Mouse (Mus musculus) forebrain, embryonic 14.5 days (tissue): ENCODE measurements around the gene Tln1. TPM values are rescaled to one million over a fixed set of nuclear protein-coding genes. Genes with fewer than 3 reads are reported as not detected.

ENCODE experiments used
- ATAC-seq: fragments of 200-750 bp; cut with Nextera tagmentation; 2 replicates; pipeline ENCODE4 v1.8.0; 2017; ENCODE audit warnings: mild to moderate bottlenecking, moderate library complexity
- DNase-seq: peaks from one replicate; pipeline ENCODE4 v3.0.0-alpha.2; 2015; ENCODE audit warnings: low spot score
- H3K27ac ChIP-seq: fragments of 300-500 bp; sonication (generic); 2 replicates; pipeline ENCODE4 v1.5.1; 2014; ENCODE audit warnings: low read depth, mild to moderate bottlenecking, control low read depth, low read length, moderate library complexity
- H3K27me3 ChIP-seq: fragments of 300-500 bp; sonication (generic); replicated peaks from 2 replicates; pipeline ENCODE4 v1.6.1; 2014; ENCODE audit warnings: low read length, control low read depth, mixed read lengths; ENCODE audit not compliant: control insufficient read depth, insufficient read depth
- H3K36me3 ChIP-seq: fragments of 300-500 bp; sonication (generic); 2 replicates; pipeline ENCODE4 v1.6.1; 2014; ENCODE audit warnings: low read length, control low read depth; ENCODE audit not compliant: control insufficient read depth, insufficient read depth
- H3K4me1 ChIP-seq: fragments of 300-500 bp; sonication (generic); 2 replicates; pipeline ENCODE4 v1.6.1; 2014; ENCODE audit warnings: antibody characterized with exemption, low read length, control low read depth; ENCODE audit not compliant: control insufficient read depth, insufficient read depth
- H3K4me2 ChIP-seq: fragments of 300-500 bp; sonication (generic); 2 replicates; pipeline ENCODE4 v1.6.1; 2014; ENCODE audit warnings: mild to moderate bottlenecking, control low read depth, low read length
- H3K4me3 ChIP-seq: fragments of 300-500 bp; sonication (generic); 2 replicates; pipeline ENCODE4 v1.5.1; 2014; ENCODE audit warnings: low read depth, low read length, control low read depth
- H3K9ac ChIP-seq: fragments of 300-500 bp; sonication (generic); 2 replicates; pipeline ENCODE4 v1.6.1; 2014; ENCODE audit warnings: mild to moderate bottlenecking, low read length, control low read depth, moderate library complexity
- H3K9me3 ChIP-seq: fragments of 300-500 bp; sonication (generic); replicated peaks from 2 replicates; pipeline ENCODE4 v1.6.1; 2016; ENCODE audit warnings: low read length, control low read depth, mixed read lengths; ENCODE audit not compliant: control insufficient read depth
- WGBS: fragments of 180-500 bp; shearing (Covaris S2); extraction: QIAGEN DNeasy Blood & Tissue Kit; methylation state at CpG from one replicate; pipeline ENCODE4 v1.1.7; 2014; 5-methylcytosine and 5-hydroxymethylcytosine counted together
- polyA plus RNA-seq: library from polyadenylated mRNA; unstranded; fragments of >200 nt; fragmentation: Nextera tagmentation; extraction: Ambion mirVana; gene quantifications from 2 replicates; pipeline ENCODE4 v1.2.1, GENCODE M21; 2014

Gene Tln1
- polyA plus RNA-seq, 1 experiment from 2014 or later: 50.4 TPM

GRCm38 (mm10) chr4:43580721-43581120, 18.2 kb upstream of the Tln1 start:
- H3K36me3 ChIP-seq: peaks cover 48% of the 10 kb centered on the region
- 98% methylated on average over 5 of the region's 5 CpGs for WGBS

GRCm38 (mm10) chr4:43579731-43580130, 17.2 kb upstream of the Tln1 start:
- Histone ChIP-seq H3K9ac (peak overlapping the region; percentile 87), H3K27ac (no peak overlapping the region), H3K4me2 (peak overlapping the region; percentile 98), H3K9me3 (no peaks in the 10 kb centered on the region), H3K4me3 (peak overlapping the region; percentile 89), H3K36me3 (peaks cover 45% of the 10 kb centered on the region), H3K27me3 (no peaks in the 10 kb centered on the region), H3K4me1 (peaks cover 37% of the 10 kb centered on the region)
- WGBS: 84% methylated on average over 6 of the region's 6 CpGs
- no peak for DNase-seq
- no peak for ATAC-seq

More at GRCm38 (mm10) chr4:43580721-43581120, 18.2 kb upstream of the Tln1 start:
- H3K4me3 ChIP-seq: no peak overlapping the region
- no peak overlapping the region for H3K4me2 ChIP-seq
- no peaks in the 10 kb centered on the region for H3K9me3 ChIP-seq
- H3K27me3 ChIP-seq: no peaks in the 10 kb centered on the region
- no peak for DNase-seq
- H3K4me1 ChIP-seq: peaks cover 29% of the 10 kb centered on the region
- H3K27ac ChIP-seq: no peak overlapping the region
- no peak overlapping the region for H3K9ac ChIP-seq
- ATAC-seq: no peak

GRCm38 (mm10) chr4:43579256-43579655, 16.8 kb upstream of the Tln1 start:
- 6% methylated on average over 10 of the region's 10 CpGs for WGBS
- DNase-seq: no peak

GRCm38 (mm10) chr4:43578376-43579204, 16.1 kb upstream of the Tln1 start, which contains the start of the genes Rgp1 and Gba2:
TSS of gene Rgp1 (plus strand) at chr4:43578715.
TSS of gene Gba2 (minus strand) at chr4:43578873.
- H3K36me3 ChIP-seq: peaks cover 40% of the 10 kb centered on the region
- H3K9me3 ChIP-seq: no peaks in the 10 kb centered on the region
- peak within 1 kb of the TSS; percentile 89 for H3K4me3 ChIP-seq
- ATAC-seq: peak; percentile 89
- peak within 1 kb of the TSS; percentile 62 for H3K27ac ChIP-seq
- peak; percentile 89 for DNase-seq
- under 1% methylated on average over 73 of the region's 76 CpGs for WGBS
- peak within 1 kb of the TSS; percentile 87 for H3K9ac ChIP-seq
- no peaks in the 10 kb centered on the region for H3K27me3 ChIP-seq
- peak within 1 kb of the TSS; percentile 98 for H3K4me2 ChIP-seq
- H3K4me1 ChIP-seq: peaks cover 37% of the 10 kb centered on the region

More at GRCm38 (mm10) chr4:43579256-43579655, 16.8 kb upstream of the Tln1 start:
- peak overlapping the region; percentile 98 for H3K4me2 ChIP-seq
- no peak for ATAC-seq
- H3K9ac ChIP-seq: peak overlapping the region; percentile 87
- H3K27ac ChIP-seq: peak overlapping the region; percentile 62
- H3K4me3 ChIP-seq: peak overlapping the region; percentile 89
- no peaks in the 10 kb centered on the region for H3K9me3 ChIP-seq
- no peaks in the 10 kb centered on the region for H3K27me3 ChIP-seq
- peaks cover 37% of the 10 kb centered on the region for H3K4me1 ChIP-seq
- H3K36me3 ChIP-seq: peaks cover 40% of the 10 kb centered on the region

GRCm38 (mm10) chr4:43577237-43577881, 14.9 kb upstream of the Tln1 start:
- Histone ChIP-seq H3K27ac (no peak overlapping the region), H3K4me2 (peak overlapping the region; percentile 98), H3K9ac (peak overlapping the region; percentile 87), H3K27me3 (no peaks in the 10 kb centered on the region), H3K4me1 (peaks cover 37% of the 10 kb centered on the region), H3K36me3 (peaks cover 40% of the 10 kb centered on the region), H3K9me3 (no peaks in the 10 kb centered on the region), H3K4me3 (peak overlapping the region; percentile 89)
- ATAC-seq (no peak), DNase-seq (no peak)
- 57% methylated on average over 8 of the region's 8 CpGs for WGBS

GRCm38 (mm10) chr4:43575356-43575755, 12.9 kb upstream of the Tln1 start:
- H3K9ac ChIP-seq: peak overlapping the region; percentile 26; the same call in 1 of the 2 replicates

GRCm38 (mm10) chr4:43573561-43573960, 11.1 kb upstream of the Tln1 start:
- no peaks in the 10 kb centered on the region for H3K27me3 ChIP-seq
- ATAC-seq: no peak
- no peak overlapping the region for H3K27ac ChIP-seq
- H3K9me3 ChIP-seq: no peaks in the 10 kb centered on the region
- peaks cover 32% of the 10 kb centered on the region for H3K4me1 ChIP-seq
- H3K4me3 ChIP-seq: no peak overlapping the region
- H3K36me3 ChIP-seq: peaks cover 57% of the 10 kb centered on the region
- DNase-seq: no peak
- no peak overlapping the region for H3K4me2 ChIP-seq
- WGBS: 92% methylated on average over 4 of the region's 4 CpGs
- no peak overlapping the region for H3K9ac ChIP-seq

More at GRCm38 (mm10) chr4:43575356-43575755, 12.9 kb upstream of the Tln1 start:
- Histone ChIP-seq H3K4me1 (peaks cover 37% of the 10 kb centered on the region), H3K9me3 (no peaks in the 10 kb centered on the region), H3K4me3 (no peak overlapping the region), H3K36me3 (peaks cover 40% of the 10 kb centered on the region), H3K27ac (no peak overlapping the region), H3K27me3 (no peaks in the 10 kb centered on the region), H3K4me2 (peak overlapping the region; percentile 98)
- no peak for DNase-seq
- ATAC-seq: no peak
- WGBS: 36% methylated on average over 2 of the region's 2 CpGs

- Histone ChIP-seq H3K36me3 (peaks cover 77% of the 10 kb centered on the region), H3K4me1 (peaks cover 17% of the 10 kb centered on the region), H3K4me3 (no peak overlapping the region), H3K27ac (no peak overlapping the region), H3K4me2 (no peak overlapping the region), H3K9ac (no peak overlapping the region), H3K9me3 (no peaks in the 10 kb centered on the region), H3K27me3 (no peaks in the 10 kb centered on the region)
- no peak for DNase-seq
- WGBS: 93% methylated on average over 6 of the region's 6 CpGs
- no peak for ATAC-seq
These were observed 9.0 kb upstream of the Tln1 start for GRCm38 (mm10) chr4:43571395-43572045.
